In the genomic region with DNA sequence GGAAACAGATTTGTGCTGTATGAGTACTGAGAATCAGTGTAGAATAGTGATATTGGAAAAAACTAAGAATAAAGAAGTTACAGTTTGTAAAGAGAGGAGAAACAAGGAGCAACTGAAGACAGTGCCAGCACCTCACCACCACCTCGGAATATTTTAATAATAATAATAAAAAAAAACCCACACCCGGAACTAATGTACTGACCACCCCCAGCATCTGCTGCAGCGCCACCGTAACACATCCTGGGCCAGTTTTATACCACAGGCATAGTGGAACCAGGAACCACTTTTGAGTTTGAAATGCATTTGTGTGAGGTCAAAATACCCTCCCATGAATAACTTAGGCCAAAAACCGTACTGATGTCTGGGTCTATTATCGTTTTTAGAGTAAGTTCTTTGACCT, we compare ENCODE assay signal across 7 mouse cellular contexts. TPM values are rescaled to one million over a fixed set of nuclear protein-coding genes. Genes with fewer than 3 reads are reported as not detected.
DNase-seq lines count a peak whose midpoint lies in the region; ATAC-seq lines count a peak whose summit lies in the region.

No protein-coding gene starts in this region.

- ATAC-seq in megakaryocyte, adult 5-6 weeks (ENCODE audit: poor library complexity, severe bottlenecking) = no peak
- no peak for ATAC-seq in forebrain, embryonic 12.5 days (ENCODE audit: low FRiP score)
- ATAC-seq in liver, embryonic 12.5 days = no peak

- 56% methylated on average over 6 of the region's 6 CpGs for WGBS in forebrain, embryonic 12.5 days
- 52% methylated on average over 6 of the region's 6 CpGs for WGBS in liver, embryonic 12.5 days (ENCODE audit: insufficient replicate concordance)

- peaks cover 53% of the 10 kb centered on the region for H3K4me1 ChIP-seq in megakaryocyte, embryonic 14.5 days
- peaks cover 47% of the 10 kb centered on the region for H3K4me1 ChIP-seq in forebrain, embryonic 12.5 days
- peaks cover 65% of the 10 kb centered on the region for H3K4me1 ChIP-seq in liver, embryonic 12.5 days

- no peaks in the 10 kb centered on the region for H3K9me3 ChIP-seq in megakaryocyte, embryonic 14.5 days
- no peaks in the 10 kb centered on the region for H3K9me3 ChIP-seq in forebrain, embryonic 12.5 days
- no peaks in the 10 kb centered on the region for H3K9me3 ChIP-seq in liver, embryonic 12.5 days (replicated peaks)

- no peak overlapping the region for H3K27ac ChIP-seq in forebrain, embryonic 12.5 days
- H3K27ac ChIP-seq in liver, embryonic 12.5 days = no peak overlapping the region

- peak overlapping the region; percentile 97 for H3K4me3 ChIP-seq in megakaryocyte, embryonic 14.5 days (replicated peaks)
- peak overlapping the region; percentile 78 for H3K4me3 ChIP-seq in forebrain, embryonic 12.5 days (replicated peaks)
- peak overlapping the region; percentile 91 for H3K4me3 ChIP-seq in liver, embryonic 12.5 days

- peak; percentile 13 for DNase-seq in yolk sac, embryonic 10.5 days (ENCODE audit: low spot score)
- DNase-seq in spleen, postnatal 36 days (ENCODE audit: low spot score in 2 of 2) = no peak
- no peak for DNase-seq in adrenal gland, postnatal 25 days

- H3K27me3 ChIP-seq in megakaryocyte, embryonic 14.5 days (replicated peaks) = peaks cover 2% of the 10 kb centered on the region
- H3K27me3 ChIP-seq in forebrain, embryonic 12.5 days = peaks cover 34% of the 10 kb centered on the region; the same call in 1 of the 2 replicates
- H3K27me3 ChIP-seq in liver, embryonic 12.5 days (replicated peaks) = no peaks in the 10 kb centered on the region

- peak overlapping the region; percentile 94 for H3K4me2 ChIP-seq in forebrain, embryonic 12.5 days
- peak overlapping the region; percentile 93 for H3K4me2 ChIP-seq in liver, embryonic 12.5 days

- H3K36me3 ChIP-seq in megakaryocyte, embryonic 14.5 days (replicated peaks; ENCODE audit: low read length) = peaks cover 3% of the 10 kb centered on the region
- H3K36me3 ChIP-seq in forebrain, embryonic 12.5 days (replicated peaks) = no peaks in the 10 kb centered on the region
- peaks cover 3% of the 10 kb centered on the region; the same call in 1 of the 2 replicates for H3K36me3 ChIP-seq in liver, embryonic 12.5 days

- peak overlapping the region; percentile 27; the same call in 1 of the 2 replicates for H3K9ac ChIP-seq in forebrain, embryonic 12.5 days
- peak overlapping the region; percentile 94 for H3K9ac ChIP-seq in liver, embryonic 12.5 days

RNA-seq across cellular contexts. Expression of gene Ezr, which starts 1.3 kb away (rescaled TPM):
- polyA plus RNA-seq in megakaryocyte, embryonic 14.5 days (2012; ENCODE audit: insufficient read depth, low replicate concordance) = 7.8 and 123 TPM in 2 replicates
- total RNA-seq in megakaryocyte, adult 5-6 weeks (2015) = 45.8 and 49.8 TPM in 2 replicates
- 130 and 175 TPM in 2 replicates for total RNA-seq in megakaryocyte, adult 5-6 weeks (2017)
- 115 and 122 TPM in 2 replicates for polyA plus RNA-seq in forebrain, embryonic 12.5 days (2016; fragmentation: Nextera tagmentation; extraction: Ambion mirVana)
- 67.9 and 72.4 TPM in 2 replicates for polyA plus RNA-seq in liver, embryonic 12.5 days (2016; fragmentation: Nextera tagmentation; extraction: Ambion mirVana)
- total RNA-seq in adrenal gland, postnatal 25 days (2021) = 17.9 and 29.0 TPM in 2 replicates
